Mouse (Mus musculus): ENCODE measurements at regions not wholly inside any gene's neighbourhood (a gene's known extent, or its start where the extent isn't known, plus 50 kb on each side); places are given as distances from the start of the nearest gene placed in this dataset.

DNA sequence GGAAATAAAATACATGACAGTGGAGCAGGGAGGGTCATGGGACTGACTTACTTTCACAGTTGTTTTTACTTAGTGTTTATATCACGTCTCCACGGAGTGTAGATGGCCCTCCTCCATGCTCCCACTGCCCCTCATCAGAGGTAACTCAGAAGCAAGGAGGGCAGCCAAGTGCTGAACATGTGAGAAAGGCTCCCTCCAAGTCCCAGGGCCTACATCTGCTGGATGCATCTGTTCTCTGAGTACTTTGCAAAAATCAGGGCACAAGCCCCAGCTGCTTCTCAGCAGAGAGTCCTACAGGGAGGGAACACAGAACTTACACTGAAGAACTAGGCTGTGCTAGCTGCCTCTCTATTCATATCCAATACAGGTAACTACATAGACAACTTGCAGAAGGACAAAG lies 83.5 kb upstream of the Fam49a start:
- Histone ChIP-seq H3K9ac (ENCODE audit: low read length) (no peak overlapping the region), H3K27me3 (replicated peaks; ENCODE audit: control insufficient read depth, insufficient read depth, low read length) (no peaks in the 10 kb centered on the region), H3K4me2 (ENCODE audit: low read length) (no peak overlapping the region), H3K27ac (ENCODE audit: low read depth) (no peak overlapping the region), H3K36me3 (ENCODE audit: control insufficient read depth, insufficient read depth, low read length) (no peaks in the 10 kb centered on the region), H3K9me3 (ENCODE audit: control insufficient read depth, low read length) (no peaks in the 10 kb centered on the region), H3K4me3 (ENCODE audit: low read depth, low read length) (no peak overlapping the region), H3K4me1 (replicated peaks; ENCODE audit: control insufficient read depth, insufficient read depth, low read length) (peaks cover 8% of the 10 kb centered on the region)
- ATAC-seq (replicated peaks; ENCODE audit: low FRiP score, low TSS enrichment, low read depth) (no peak), DNase-seq (ENCODE audit: low spot score) (no peak)
- 25% methylated on average over 2 of the region's 2 CpGs for WGBS

- no peak for ATAC-seq (replicated peaks; ENCODE audit: low FRiP score, low TSS enrichment, low read depth)
- Histone ChIP-seq H3K9ac (ENCODE audit: low read length) (no peak overlapping the region), H3K27me3 (replicated peaks; ENCODE audit: control insufficient read depth, insufficient read depth, low read length) (no peaks in the 10 kb centered on the region), H3K4me1 (replicated peaks; ENCODE audit: control insufficient read depth, insufficient read depth, low read length) (peaks cover 8% of the 10 kb centered on the region), H3K4me3 (ENCODE audit: low read depth, low read length) (no peak overlapping the region), H3K4me2 (ENCODE audit: low read length) (no peak overlapping the region), H3K9me3 (ENCODE audit: control insufficient read depth, low read length) (no peaks in the 10 kb centered on the region), H3K36me3 (ENCODE audit: control insufficient read depth, insufficient read depth, low read length) (no peaks in the 10 kb centered on the region), H3K27ac (ENCODE audit: low read depth) (no peak overlapping the region)
- no peak for DNase-seq (ENCODE audit: low spot score)
- WGBS: 52% methylated on average over 10 of the region's 10 CpGs
Observed at GRCm38 (mm10) chr12:12179292-12179865, 82.6 kb upstream of the Fam49a start.

DNA sequence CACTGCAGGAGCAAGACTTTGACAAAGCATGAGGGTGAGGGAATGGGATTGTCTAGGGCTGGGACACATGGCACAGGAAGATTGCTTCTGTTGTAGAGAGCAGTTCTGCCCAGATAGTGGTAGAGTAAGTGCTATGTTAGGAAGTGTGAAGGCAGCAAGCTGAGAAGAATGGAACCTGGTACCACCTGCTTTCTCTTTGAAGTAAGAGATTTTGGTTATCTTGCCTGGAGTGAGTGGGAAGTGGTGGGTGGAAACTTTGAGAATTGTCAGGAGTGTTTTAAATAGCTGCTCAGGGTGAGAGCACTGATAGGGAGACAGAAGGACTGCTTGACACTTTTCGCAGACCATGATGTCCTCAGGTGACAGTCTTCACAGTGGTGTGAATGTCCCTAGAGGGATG lies 81.0 kb upstream of the Fam49a start:
- no peak overlapping the region for H3K4me2 ChIP-seq (ENCODE audit: low read length)
- no peak overlapping the region for H3K4me3 ChIP-seq (ENCODE audit: low read depth, low read length)
- ATAC-seq (replicated peaks; ENCODE audit: low FRiP score, low TSS enrichment, low read depth) (no peak), DNase-seq (ENCODE audit: low spot score) (no peak)
- no peak overlapping the region for H3K9ac ChIP-seq (ENCODE audit: low read length)
- 58% methylated on average over 1 of the region's 1 CpGs for WGBS
- H3K27ac ChIP-seq (ENCODE audit: low read depth): no peak overlapping the region
- H3K4me1 ChIP-seq (replicated peaks; ENCODE audit: control insufficient read depth, insufficient read depth, low read length): peaks cover 8% of the 10 kb centered on the region
- no peaks in the 10 kb centered on the region for H3K36me3 ChIP-seq (ENCODE audit: control insufficient read depth, insufficient read depth, low read length)
- H3K27me3 ChIP-seq (replicated peaks; ENCODE audit: control insufficient read depth, insufficient read depth, low read length): no peaks in the 10 kb centered on the region
- H3K9me3 ChIP-seq (ENCODE audit: control insufficient read depth, low read length): no peaks in the 10 kb centered on the region

- ATAC-seq (replicated peaks; ENCODE audit: low FRiP score, low TSS enrichment, low read depth) (no peak), DNase-seq (ENCODE audit: low spot score) (no peak)
- 86% methylated on average over 4 of the region's 4 CpGs for WGBS
- Histone ChIP-seq H3K4me1 (replicated peaks; ENCODE audit: control insufficient read depth, insufficient read depth, low read length) (peaks cover 5% of the 10 kb centered on the region), H3K9ac (ENCODE audit: low read length) (no peak overlapping the region), H3K4me3 (ENCODE audit: low read depth, low read length) (no peak overlapping the region), H3K27ac (ENCODE audit: low read depth) (no peak overlapping the region), H3K9me3 (ENCODE audit: control insufficient read depth, low read length) (no peaks in the 10 kb centered on the region), H3K27me3 (replicated peaks; ENCODE audit: control insufficient read depth, insufficient read depth, low read length) (no peaks in the 10 kb centered on the region), H3K4me2 (ENCODE audit: low read length) (no peak overlapping the region), H3K36me3 (ENCODE audit: control insufficient read depth, insufficient read depth, low read length) (no peaks in the 10 kb centered on the region)
Observed at GRCm38 (mm10) chr12:12181686-12182085, 80.3 kb upstream of the Fam49a start.

GRCm38 (mm10) chr12:12186353-12186752 lies 75.6 kb upstream of the Fam49a start:
- ATAC-seq (replicated peaks; ENCODE audit: low FRiP score, low TSS enrichment, low read depth): no peak
- H3K4me3 ChIP-seq (ENCODE audit: low read depth, low read length): no peak overlapping the region
- no peak overlapping the region for H3K9ac ChIP-seq (ENCODE audit: low read length)
- no peaks in the 10 kb centered on the region for H3K9me3 ChIP-seq (ENCODE audit: control insufficient read depth, low read length)
- no peak overlapping the region for H3K4me2 ChIP-seq (ENCODE audit: low read length)
- no peaks in the 10 kb centered on the region for H3K27me3 ChIP-seq (replicated peaks; ENCODE audit: control insufficient read depth, insufficient read depth, low read length)
- no peaks in the 10 kb centered on the region for H3K4me1 ChIP-seq (replicated peaks; ENCODE audit: control insufficient read depth, insufficient read depth, low read length)
- no peaks in the 10 kb centered on the region for H3K36me3 ChIP-seq (ENCODE audit: control insufficient read depth, insufficient read depth, low read length)
- WGBS: 68% methylated on average over 2 of the region's 2 CpGs
- H3K27ac ChIP-seq (ENCODE audit: low read depth): no peak overlapping the region
- no peak for DNase-seq (ENCODE audit: low spot score)

DNA sequence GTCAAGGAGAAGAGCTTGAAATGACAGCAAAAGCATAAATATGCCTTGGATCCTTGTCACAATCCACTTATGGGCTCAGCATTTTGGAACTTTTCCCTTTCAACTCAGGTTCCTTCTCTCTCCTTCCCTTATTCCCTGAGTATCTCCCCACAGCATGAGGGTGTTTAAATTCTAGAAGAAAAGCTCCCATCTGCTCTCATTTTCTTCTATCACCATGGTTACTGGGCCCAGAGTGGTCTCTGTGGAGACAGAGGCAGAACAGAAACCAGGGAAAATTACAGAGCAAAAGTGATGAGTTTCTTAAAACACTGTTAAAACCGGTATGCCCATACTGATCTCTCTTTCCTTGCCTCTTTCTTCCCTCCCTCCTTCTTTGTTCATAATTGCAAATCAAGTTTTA lies 66.9 kb upstream of the Fam49a start:
- H3K36me3 ChIP-seq (ENCODE audit: control insufficient read depth, insufficient read depth, low read length): no peaks in the 10 kb centered on the region
- H3K4me1 ChIP-seq (replicated peaks; ENCODE audit: control insufficient read depth, insufficient read depth, low read length): no peaks in the 10 kb centered on the region
- H3K27me3 ChIP-seq (replicated peaks; ENCODE audit: control insufficient read depth, insufficient read depth, low read length): no peaks in the 10 kb centered on the region
- H3K4me2 ChIP-seq (ENCODE audit: low read length): no peak overlapping the region
- H3K9ac ChIP-seq (ENCODE audit: low read length): no peak overlapping the region
- H3K4me3 ChIP-seq (ENCODE audit: low read depth, low read length): no peak overlapping the region
- H3K9me3 ChIP-seq (ENCODE audit: control insufficient read depth, low read length): no peaks in the 10 kb centered on the region
- ATAC-seq (replicated peaks; ENCODE audit: low FRiP score, low TSS enrichment, low read depth) (no peak), DNase-seq (ENCODE audit: low spot score) (no peak)
- WGBS: 97% methylated on average over 1 of the region's 1 CpGs
- no peak overlapping the region for H3K27ac ChIP-seq (ENCODE audit: low read depth)

GRCm38 (mm10) chr12:12196627-12197026 lies 65.3 kb upstream of the Fam49a start:
- H3K4me2 ChIP-seq (ENCODE audit: low read length): no peak overlapping the region
- no peaks in the 10 kb centered on the region for H3K9me3 ChIP-seq (ENCODE audit: control insufficient read depth, low read length)
- no peak overlapping the region for H3K27ac ChIP-seq (ENCODE audit: low read depth)
- no peaks in the 10 kb centered on the region for H3K27me3 ChIP-seq (replicated peaks; ENCODE audit: control insufficient read depth, insufficient read depth, low read length)
- H3K4me1 ChIP-seq (replicated peaks; ENCODE audit: control insufficient read depth, insufficient read depth, low read length): no peaks in the 10 kb centered on the region
- ATAC-seq (replicated peaks; ENCODE audit: low FRiP score, low TSS enrichment, low read depth) (no peak), DNase-seq (ENCODE audit: low spot score) (no peak)
- H3K9ac ChIP-seq (ENCODE audit: low read length): no peak overlapping the region
- no peak overlapping the region for H3K4me3 ChIP-seq (ENCODE audit: low read depth, low read length)
- 83% methylated on average over 3 of the region's 3 CpGs for WGBS
- no peaks in the 10 kb centered on the region for H3K36me3 ChIP-seq (ENCODE audit: control insufficient read depth, insufficient read depth, low read length)

DNA sequence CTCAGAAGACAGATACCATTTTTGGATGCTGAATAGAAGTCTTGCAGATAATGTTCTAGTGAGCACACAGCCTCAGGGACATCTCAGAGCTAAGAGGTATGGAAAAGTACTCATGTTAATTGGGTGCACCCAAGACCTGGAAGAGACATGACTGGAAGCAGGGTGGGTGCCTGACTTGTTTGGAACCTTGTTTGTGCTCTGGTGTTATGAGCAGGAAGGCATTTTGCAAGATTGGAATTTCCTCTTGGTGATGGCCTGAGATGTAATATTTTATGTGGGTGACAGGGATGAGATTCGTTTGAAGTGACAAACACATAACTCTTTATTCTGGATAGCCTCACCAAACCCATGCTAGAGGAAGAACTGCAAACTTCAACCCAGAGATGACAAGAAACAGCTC lies 53.7 kb upstream of the Fam49a start:
- Histone ChIP-seq H3K27me3 (replicated peaks; ENCODE audit: control insufficient read depth, insufficient read depth, low read length) (no peaks in the 10 kb centered on the region), H3K9me3 (ENCODE audit: control insufficient read depth, low read length) (no peaks in the 10 kb centered on the region), H3K4me3 (ENCODE audit: low read depth, low read length) (no peak overlapping the region), H3K9ac (ENCODE audit: low read length) (no peak overlapping the region), H3K4me1 (replicated peaks; ENCODE audit: control insufficient read depth, insufficient read depth, low read length) (no peaks in the 10 kb centered on the region), H3K36me3 (ENCODE audit: control insufficient read depth, insufficient read depth, low read length) (no peaks in the 10 kb centered on the region), H3K4me2 (ENCODE audit: low read length) (no peak overlapping the region), H3K27ac (ENCODE audit: low read depth) (no peak overlapping the region)
- 37% methylated on average over 1 of the region's 1 CpGs for WGBS
- ATAC-seq (replicated peaks; ENCODE audit: low FRiP score, low TSS enrichment, low read depth) (no peak), DNase-seq (ENCODE audit: low spot score) (no peak)

Data from intestine, embryonic 14.5 days (tissue).